Mouse (Mus musculus): ENCODE measurements around the gene Slc45a1. TPM values are rescaled to one million over a fixed set of nuclear protein-coding genes. Genes with fewer than 3 reads are reported as not detected.

Slc45a1 gene
- 0.77 TPM for polyA plus RNA-seq (2014; fragmentation: Illumina TruSeq; extraction: RNeasy Lipid Tissue Mini Kit (QIAGEN cat#74804); ENCODE audit: low read depth, low replicate concordance)

DNA sequence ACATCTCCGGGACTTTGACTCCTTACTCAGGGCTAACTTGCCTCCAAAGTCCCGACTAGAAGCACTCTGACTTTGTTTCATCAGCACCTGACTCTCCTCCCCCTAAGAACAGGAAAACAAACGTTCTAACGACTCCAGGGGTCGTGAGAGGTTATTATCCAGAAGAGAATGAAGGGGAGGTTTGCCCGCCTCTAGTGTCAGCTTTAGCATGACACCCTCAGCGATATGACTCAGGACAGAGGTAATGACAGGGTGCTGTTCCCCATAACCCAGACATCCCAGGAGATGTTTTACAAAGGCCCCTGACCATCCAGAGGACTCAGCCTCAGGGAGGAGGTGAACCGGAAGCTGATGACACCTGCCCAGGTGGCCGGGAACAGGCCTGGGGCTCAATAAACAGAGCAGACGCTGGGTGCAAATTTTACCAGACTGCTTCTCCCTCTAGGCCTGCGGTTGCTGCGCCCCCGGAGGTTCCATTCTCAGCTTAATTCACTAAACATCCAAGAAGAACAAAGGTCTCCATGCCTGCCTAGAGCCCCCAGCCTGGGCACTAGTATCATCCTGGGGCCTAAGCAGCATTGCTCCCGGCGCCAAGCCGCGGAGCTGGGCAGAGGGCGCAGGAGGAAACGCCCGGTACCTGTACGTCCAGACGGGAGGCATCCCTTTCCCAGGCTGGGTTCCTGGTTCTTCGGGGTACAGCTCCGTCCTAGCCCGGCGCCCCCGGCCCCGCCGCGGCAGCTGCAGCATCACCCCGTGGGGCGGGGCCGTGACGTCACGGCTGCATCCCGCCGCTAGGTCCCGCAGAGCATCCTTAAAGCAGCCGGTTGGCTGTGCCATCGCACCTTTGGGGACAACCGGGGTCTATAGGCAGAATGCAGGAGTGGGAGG, at the start of gene Slc45a1:
TSS of gene Slc45a1 (minus strand) at position 785 of the 888 bp plus-strand sequence.

Other genes with a start within 250 kb of the Slc45a1 start
- gene Errfi1, start 201.7 kb upstream of the Slc45a1 start, polyA plus RNA-seq (2014; fragmentation: Illumina TruSeq; extraction: RNeasy Lipid Tissue Mini Kit (QIAGEN cat#74804); ENCODE audit: low read depth, low replicate concordance) = 62.4 TPM